Mouse (Mus musculus) neutrophil, adult 65 days (primary cell): ENCODE data around the gene Gm3250. TPM values are rescaled to one million over a fixed set of nuclear protein-coding genes. Genes with fewer than 3 reads are reported as not detected.

Source experiments
- total RNA-seq: library from RNA; stranded (reverse); gene quantifications from 2 replicates; pipeline ENCODE4 v1.2.4, GENCODE M21; 2023

Gene Gm3250
- total RNA-seq, result not detected in 2 replicates

GRCm38 (mm10) chr10:77782442-77782841 lies at the start of gene Gm3250:
Gene Gm3250 (minus strand): TSS chr10:77782542.

DNA sequence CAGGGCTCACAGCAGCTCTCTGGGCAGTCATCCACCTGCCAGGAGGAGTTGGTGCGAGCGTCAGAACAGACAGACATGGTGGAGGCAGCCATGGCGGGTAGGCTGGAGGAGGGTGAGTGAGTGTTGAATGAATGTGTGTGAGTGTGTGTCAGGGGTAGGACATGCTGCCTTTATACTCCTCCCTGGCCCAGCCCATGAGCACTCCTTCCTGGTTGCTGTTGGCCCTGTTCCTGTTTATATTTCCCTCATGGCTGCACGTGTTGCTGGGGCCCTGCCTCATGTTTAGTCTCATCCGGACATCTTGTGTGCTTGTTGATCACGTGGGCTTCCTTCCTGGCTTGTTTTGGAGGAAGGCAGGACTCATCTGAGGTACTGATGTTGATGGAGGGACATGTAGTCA lies 44.6 kb upstream of the Gm3250 start, which contains the start of gene Krtap10-4:
Gene Krtap10-4, minus strand, starts transcription at position 145 of the 400 bp plus-strand sequence.

GRCm38 (mm10) chr10:77814382-77814781 lies 32.0 kb upstream of the Gm3250 start, which contains the start of gene Gm2696:
Gene Gm2696 (plus strand): TSS chr10:77814682.

GRCm38 (mm10) chr10:77811743-77812142 lies 29.4 kb upstream of the Gm3250 start, which contains the start of gene Gm9507:
Gene Gm9507 (minus strand): TSS chr10:77811843.

GRCm38 (mm10) chr10:77798921-77799508 lies 16.7 kb upstream of the Gm3250 start, which contains the start of gene Gm19668:
Gene Gm19668 (minus strand): TSS chr10:77799133.

DNA sequence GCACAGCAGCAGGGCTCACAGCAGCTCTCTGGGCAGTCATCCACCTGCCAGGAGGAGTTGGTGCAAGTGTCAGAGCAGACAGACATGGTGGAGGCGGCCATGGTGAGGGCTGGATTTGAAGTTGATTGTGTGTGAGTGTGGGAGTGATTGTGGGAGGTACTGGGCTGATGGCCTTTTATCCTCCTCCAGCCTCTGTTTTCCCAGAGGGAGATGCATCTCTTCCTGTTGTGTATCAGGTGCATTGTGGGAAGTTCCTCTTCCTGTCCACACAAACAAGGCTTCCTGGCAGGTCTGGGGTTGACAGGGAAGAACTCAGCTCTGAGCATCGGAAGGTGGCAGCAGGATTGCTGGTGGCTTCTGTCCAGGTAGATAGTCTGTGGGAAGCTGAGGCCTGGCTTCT lies 12.6 kb upstream of the Gm3250 start, which contains the start of gene Gm9639:
Gene Gm9639, minus strand, starts transcription at position 101 of the 400 bp plus-strand sequence.

DNA sequence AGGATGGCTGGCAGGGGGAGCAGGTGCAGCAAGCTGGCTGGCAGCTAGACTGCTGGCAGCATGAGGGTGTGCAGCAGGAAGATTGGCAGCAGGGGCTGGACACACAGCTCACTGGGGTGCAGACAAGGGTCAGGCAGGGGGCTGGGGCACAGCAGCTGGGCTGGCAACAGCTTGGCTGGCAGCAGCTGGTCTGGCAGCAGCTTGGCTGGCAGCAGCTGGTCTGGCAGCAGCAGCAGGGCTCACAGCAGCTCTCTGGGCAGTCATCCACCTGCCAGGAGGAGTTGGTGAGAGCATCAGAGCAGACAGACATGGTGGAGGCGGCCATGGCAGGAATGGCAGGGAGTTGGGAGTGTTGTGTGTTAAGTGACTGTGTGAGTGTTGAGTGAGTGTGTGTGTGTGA lies 5.5 kb upstream of the Gm3250 start, which contains the start of gene Gm7137:
Gene Gm7137, minus strand, starts transcription at position 325 of the 400 bp plus-strand sequence.

DNA sequence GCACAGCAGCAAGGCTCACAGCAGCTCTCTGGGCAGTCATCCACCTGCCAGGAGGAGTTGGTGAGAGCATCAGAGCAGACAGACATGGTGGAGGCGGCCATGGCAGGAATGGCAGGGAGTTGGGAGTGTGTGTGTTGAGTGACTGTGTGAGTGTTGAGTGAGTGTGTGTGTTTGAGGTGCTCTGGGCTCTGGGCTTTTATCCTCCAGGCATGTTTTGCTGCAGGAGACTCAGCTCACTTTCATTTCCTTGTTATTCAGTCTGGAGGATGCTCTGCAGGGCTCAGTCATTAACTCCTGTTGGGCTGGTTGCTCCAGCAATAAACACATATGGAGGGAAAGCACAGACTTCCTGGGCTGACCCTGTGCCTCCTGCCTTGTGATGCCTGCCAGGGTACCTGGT lies 5.5 kb downstream of the Gm3250 start, which contains the start of gene Gm7138:
Gene Gm7138, minus strand, starts transcription at position 101 of the 400 bp plus-strand sequence.

GRCm38 (mm10) chr10:77771225-77771624 lies 11.1 kb downstream of the Gm3250 start, which contains the start of gene Gm3238:
Gene Gm3238 (minus strand): TSS chr10:77771325.

GRCm38 (mm10) chr10:77759582-77759981 lies 22.8 kb downstream of the Gm3250 start, which contains the start of gene Gm3233:
Gene Gm3233 (minus strand): TSS chr10:77759682.

GRCm38 (mm10) chr10:77751254-77751653 lies 31.1 kb downstream of the Gm3250 start, which contains the start of gene Gm9736:
Gene Gm9736 (minus strand): TSS chr10:77751354.

GRCm38 (mm10) chr10:77741924-77742688 lies 40.2 kb downstream of the Gm3250 start, which contains the start of gene Gm18596:
Gene Gm18596 (minus strand): TSS chr10:77742638.

Other genes starting within 250 kb of the Gm3250 start
- gene Pttg1ip, start 200.8 kb downstream of the Gm3250 start, total RNA-seq, result 85.5 and 125 TPM in 2 replicates
- gene Sumo3, start 176.4 kb downstream of the Gm3250 start, total RNA-seq, result 55.9 and 66.8 TPM in 2 replicates
- gene Gm49325, start 176.3 kb downstream of the Gm3250 start, total RNA-seq, result not detected in 2 replicates
- gene Ube2g2, start 160.3 kb downstream of the Gm3250 start, total RNA-seq, result 31.2 and 34.0 TPM in 2 replicates
- gene Tspear, start 96.0 kb downstream of the Gm3250 start, total RNA-seq, result not detected in 2 replicates
- not detected in 2 replicates for gene Gm19402, start 91.8 kb downstream of the Gm3250 start, total RNA-seq
- gene Gm9508, start 85.3 kb downstream of the Gm3250 start, total RNA-seq, result not detected in 2 replicates
- not detected in 2 replicates for gene Gm10272, start 75.9 kb downstream of the Gm3250 start, total RNA-seq
- not detected in 2 replicates for gene Gm10024, start 71.1 kb downstream of the Gm3250 start, total RNA-seq
- gene Gm10142, start 66.7 kb downstream of the Gm3250 start, total RNA-seq, result not detected in 2 replicates
- not detected in 2 replicates for gene Krtap12-1, start 61.9 kb downstream of the Gm3250 start, total RNA-seq
- gene Gm10100, start 56.1 kb downstream of the Gm3250 start, total RNA-seq, result not detected in 2 replicates
- not detected in 2 replicates for gene Gm18596, start 39.9 kb downstream of the Gm3250 start, total RNA-seq
- not detected in 2 replicates for gene Gm9736, start 31.2 kb downstream of the Gm3250 start, total RNA-seq
- not detected in 2 replicates for gene Gm3233, start 22.9 kb downstream of the Gm3250 start, total RNA-seq
- not detected in 2 replicates for gene Gm3238, start 11.2 kb downstream of the Gm3250 start, total RNA-seq
- gene Gm7138, start 5.6 kb downstream of the Gm3250 start, total RNA-seq, result not detected in 2 replicates
- gene Gm7137, start 5.7 kb upstream of the Gm3250 start, total RNA-seq, result not detected in 2 replicates
- not detected in 2 replicates for gene Gm9639, start 12.5 kb upstream of the Gm3250 start, total RNA-seq
- gene Gm19668, start 16.6 kb upstream of the Gm3250 start, total RNA-seq, result not detected in 2 replicates
- not detected in 2 replicates for gene Gm9507, start 29.3 kb upstream of the Gm3250 start, total RNA-seq
- not detected in 2 replicates for gene Gm2696, start 32.1 kb upstream of the Gm3250 start, total RNA-seq
- not detected in 2 replicates for gene Krtap10-4, start 44.6 kb upstream of the Gm3250 start, total RNA-seq
- gene Krtap10-10, start 53.4 kb upstream of the Gm3250 start, total RNA-seq, result not detected in 2 replicates
- gene Gm36176, start 64.3 kb upstream of the Gm3250 start, total RNA-seq, result not detected in 2 replicates
- not detected in 2 replicates for gene Gm10318, start 70.3 kb upstream of the Gm3250 start, total RNA-seq
- not detected in 2 replicates for gene Gm3285, start 79.4 kb upstream of the Gm3250 start, total RNA-seq
- gene Lrrc3, start 120.0 kb upstream of the Gm3250 start, total RNA-seq, result 0.39 and 1.0 TPM in 2 replicates
- 254 and 380 TPM in 2 replicates for gene Trpm2, start 188.0 kb upstream of the Gm3250 start, total RNA-seq
- gene 1810043G02Rik, start 196.0 kb upstream of the Gm3250 start, total RNA-seq, result 10.6 and 12.8 TPM in 2 replicates
- 39.7 and 51.3 TPM in 2 replicates for gene Pfkl, start 227.5 kb upstream of the Gm3250 start, total RNA-seq